Mouse (Mus musculus) MEL (cell line): Measurements from ENCODE around the gene 2300009A05Rik. TPM values are rescaled to one million over a fixed set of nuclear protein-coding genes. Genes with fewer than 3 reads are reported as not detected.

ENCODE experiments used
- DNase-seq: peaks from one replicate; pipeline ENCODE4 v3.0.0; 2011; ENCODE audit warnings: low read depth, low spot score
- H3K27ac ChIP-seq: 2 replicates; pipeline ENCODE4 v1.5.1; 2012; ENCODE audit warnings: low read depth, mild to moderate bottlenecking, control low read depth, low read length, moderate library complexity; ENCODE audit not compliant: control insufficient read depth
- H3K27me3 ChIP-seq, 2 experiments: fragments of 150-350 bp in 1 of 2; sonication (generic) in 1 of 2; 2 replicates each; pipeline ENCODE4 v1.6.1; 2012; ENCODE audit warnings: low read length in 2 of 2, mild to moderate bottlenecking in 2 of 2, improper control_type of control experiment in 1 of 2, moderate library complexity in 1 of 2; ENCODE audit not compliant: insufficient read depth in 2 of 2, control insufficient read depth in 1 of 2
- H3K36me3 ChIP-seq, 2 experiments: 2 replicates each; pipeline ENCODE4 v1.6.1; 2012 to 2014; ENCODE audit warnings: low read length in 2 of 2, improper control_type of control experiment in 1 of 2, inconsistent platforms in 1 of 2, mild to moderate bottlenecking in 1 of 2; ENCODE audit not compliant: insufficient read depth in 2 of 2, control insufficient read depth in 1 of 2
- H3K4me1 ChIP-seq, 2 experiments: fragments of 150-350 bp in 1 of 2; sonication (generic) in 1 of 2; 2 replicates each; pipeline ENCODE4 v1.6.1; 2012; ENCODE audit warnings: low read length in 2 of 2, improper control_type of control experiment in 1 of 2, mild to moderate bottlenecking in 1 of 2; ENCODE audit not compliant: insufficient read depth in 2 of 2, control insufficient read depth in 1 of 2
- H3K4me3 ChIP-seq, 2 experiments: fragments of 150-350 bp in 1 of 2; sonication (generic) in 1 of 2; 2 replicates each; pipeline ENCODE4 v1.5.1; 2012; ENCODE audit warnings: low read depth in 2 of 2, low read length in 2 of 2, mild to moderate bottlenecking in 2 of 2, moderate library complexity in 2 of 2, control low read depth in 1 of 2, improper control_type of control experiment in 1 of 2; ENCODE audit not compliant: control insufficient read depth in 1 of 2, insufficient read depth in 1 of 2
- H3K79me2 ChIP-seq: 2 replicates; pipeline ENCODE4 v1.6.1; 2012; ENCODE audit warnings: mild to moderate bottlenecking, low read length, moderate library complexity; ENCODE audit not compliant: control insufficient read depth, poor library complexity, insufficient read depth
- H3K9ac ChIP-seq: 2 replicates; pipeline ENCODE4 v1.6.1; 2012; ENCODE audit warnings: low read depth, mild to moderate bottlenecking, control low read depth, low read length, moderate library complexity; ENCODE audit not compliant: control insufficient read depth, poor library complexity, severe bottlenecking
- H3K9me3 ChIP-seq: fragments of 150-350 bp; sonication (generic); replicated peaks from 2 replicates; pipeline ENCODE4 v1.6.1; 2012; ENCODE audit warnings: mild to moderate bottlenecking, low read length, improper control_type of control experiment, moderate library complexity; ENCODE audit not compliant: insufficient read depth
- BHLHE40 ChIP-seq: IDR thresholded peaks from 2 replicates; pipeline ENCODE4 v1.6.1; 2012; ENCODE audit warnings: low read depth, mild to moderate bottlenecking, inconsistent platforms, low read length, improper control_type of control experiment, borderline replicate concordance
- CHD2 ChIP-seq: IDR thresholded peaks from 2 replicates; pipeline ENCODE4 v1.6.1; 2011; ENCODE audit warnings: low read length, improper control_type of control experiment
- CTCF ChIP-seq, 3 experiments: IDR thresholded peaks in 2 of 3; conservative IDR thresholded peaks in 1 of 3; 2 replicates each; pipeline ENCODE4 v1.5.1; 2011 to 2012; ENCODE audit warnings: low read length in 3 of 3, low read depth in 2 of 3, mild to moderate bottlenecking in 2 of 3, improper control_type of control experiment in 1 of 3, inconsistent platforms in 1 of 3, mixed read lengths in 1 of 3, moderate library complexity in 1 of 3; ENCODE audit not compliant: control insufficient read depth in 1 of 3, insufficient read depth in 1 of 3, poor library complexity in 1 of 3, severe bottlenecking in 1 of 3
- ELF1 ChIP-seq: IDR thresholded peaks from 2 replicates; pipeline ENCODE4 v1.6.1; 2014; ENCODE audit warnings: low read depth, mild to moderate bottlenecking, inconsistent platforms, low read length, improper control_type of control experiment, moderate library complexity
- EP300 ChIP-seq, 2 experiments: IDR thresholded peaks; 2 replicates each; pipeline ENCODE4 v1.6.1; 2011; ENCODE audit warnings: improper control_type of control experiment in 2 of 2, low read length in 2 of 2, low read depth in 1 of 2, mild to moderate bottlenecking in 1 of 2
- GABPA ChIP-seq: IDR thresholded peaks from 2 replicates; pipeline ENCODE4 v1.6.1; 2012; ENCODE audit warnings: low read depth, mild to moderate bottlenecking, inconsistent platforms, low read length, improper control_type of control experiment, moderate library complexity
- GATA1 ChIP-seq: IDR thresholded peaks from 2 replicates; pipeline ENCODE4 v1.6.1; 2011; ENCODE audit warnings: low read depth, low read length, improper control_type of control experiment
- JUND ChIP-seq: IDR thresholded peaks from 2 replicates; pipeline ENCODE4 v1.6.1; 2011; ENCODE audit warnings: low read depth, mild to moderate bottlenecking, improper control_type of control experiment, low read length
- MAFK ChIP-seq: IDR thresholded peaks from 2 replicates; pipeline ENCODE4 v1.6.1; 2011; ENCODE audit warnings: low read depth, mild to moderate bottlenecking, low read length, improper control_type of control experiment, borderline replicate concordance
- MAX ChIP-seq: IDR thresholded peaks from 2 replicates; pipeline ENCODE4 v1.6.1; 2011; ENCODE audit warnings: low read length, improper control_type of control experiment
- MAZ ChIP-seq: IDR thresholded peaks from 2 replicates; pipeline ENCODE4 v1.6.1; 2012; ENCODE audit warnings: low read depth, mild to moderate bottlenecking, inconsistent platforms, low read length, improper control_type of control experiment
- MXI1 ChIP-seq: IDR thresholded peaks from 2 replicates; pipeline ENCODE4 v1.6.1; 2011; ENCODE audit warnings: mild to moderate bottlenecking, low read depth, low read length, improper control_type of control experiment
- MYB ChIP-seq: IDR thresholded peaks from 2 replicates; pipeline ENCODE4 v1.6.1; 2011; ENCODE audit warnings: mild to moderate bottlenecking, low read depth, low read length, improper control_type of control experiment
- NELFE ChIP-seq: IDR thresholded peaks from 2 replicates; pipeline ENCODE4 v1.6.1; 2011; ENCODE audit warnings: low read depth, low read length, improper control_type of control experiment
- POLR2A ChIP-seq, 2 experiments: IDR thresholded peaks; 2 replicates each; pipeline ENCODE4 v1.6.1; 2011 to 2012; ENCODE audit warnings: low read length in 2 of 2, mild to moderate bottlenecking in 2 of 2, control low read depth in 1 of 2, improper control_type of control experiment in 1 of 2, low read depth in 1 of 2, moderate library complexity in 1 of 2; ENCODE audit not compliant: control insufficient read depth in 1 of 2, insufficient read depth in 1 of 2, poor library complexity in 1 of 2
- POLR2AphosphoS5 ChIP-seq: IDR thresholded peaks from 2 replicates; pipeline ENCODE4 v1.6.1; 2012; ENCODE audit warnings: low read depth, borderline replicate concordance, mild to moderate bottlenecking, inconsistent platforms, low read length, moderate library complexity, mixed read lengths
- SIN3A ChIP-seq: IDR thresholded peaks from 2 replicates; pipeline ENCODE4 v1.6.1; 2012; ENCODE audit warnings: low read length, improper control_type of control experiment, inconsistent platforms
- SMC3 ChIP-seq: IDR thresholded peaks from 2 replicates; pipeline ENCODE4 v1.6.1; 2011; ENCODE audit warnings: low read depth, low read length, improper control_type of control experiment
- TAL1 ChIP-seq: IDR thresholded peaks from 2 replicates; pipeline ENCODE4 v1.6.1; 2012; ENCODE audit warnings: mild to moderate bottlenecking, inconsistent platforms, low read length, moderate library complexity, mixed read lengths
- TCF12 ChIP-seq: IDR thresholded peaks from 2 replicates; pipeline ENCODE4 v1.6.1; 2014; ENCODE audit warnings: low read depth, mild to moderate bottlenecking, inconsistent platforms, low read length, improper control_type of control experiment, moderate library complexity
- USF2 ChIP-seq, 2 experiments: IDR thresholded peaks; 2 replicates each; pipeline ENCODE4 v1.6.1; 2011 to 2012; ENCODE audit warnings: improper control_type of control experiment in 2 of 2, low read length in 2 of 2, borderline replicate concordance in 1 of 2, inconsistent platforms in 1 of 2, low read depth in 1 of 2, mild to moderate bottlenecking in 1 of 2; ENCODE audit not compliant: insufficient read depth in 1 of 2
- ZC3H11A ChIP-seq: IDR thresholded peaks from 2 replicates; pipeline ENCODE4 v1.6.1; 2012; ENCODE audit warnings: low read depth, mild to moderate bottlenecking, inconsistent platforms, low read length, improper control_type of control experiment
- ZKSCAN1 ChIP-seq: IDR thresholded peaks from 2 replicates; pipeline ENCODE4 v1.6.1; 2012; ENCODE audit warnings: low read depth, mild to moderate bottlenecking, inconsistent platforms, low read length, improper control_type of control experiment, moderate library complexity
- polyA plus RNA-seq, 2 experiments: library from polyadenylated mRNA; stranded (reverse) in 1 of 2; unstranded in 1 of 2; fragments of >175 nt in 1 of 2; fragments of >200 nt in 1 of 2; gene quantifications; 2 replicates each; pipeline versions ENCODE4 v1.2.1 to v1.2.4; 2012; ENCODE audit warnings: low replicate concordance in 2 of 2, low read depth in 1 of 2; ENCODE audit not compliant: insufficient read length in 2 of 2, insufficient read depth in 1 of 2, missing spikeins in 1 of 2
- total RNA-seq: library from RNA; depleted of rRNA; stranded (reverse); fragments of 300-350 nt; gene quantifications from 2 replicates; pipeline ENCODE4 v1.2.3, GENCODE M21; 2012

The 2300009A05Rik gene
- total and polyA plus RNA-seq, 3 experiments, result 25.5 to 30.6 TPM; not detected in 1

GRCm38 (mm10) chr9:63359016-63359415, 40.0 kb downstream of the 2300009A05Rik start:
- no peak for TF ChIP-seq BHLHE40
- no peak for TF ChIP-seq MAX
- TF ChIP-seq ZKSCAN1, result no peak
- no peak for TF ChIP-seq POLR2AphosphoS5
- no peak for TF ChIP-seq ZC3H11A
- TF ChIP-seq SIN3A, result no peak
- TF ChIP-seq GABPA, result no peak
- TF ChIP-seq CHD2, result no peak
- no peak for TF ChIP-seq MXI1
- TF ChIP-seq MAFK, result no peak
- no peak for TF ChIP-seq EP300 (IDR thresholded peaks at IDR 0.05; ENCODE audit: low read depth in 1 of 2, low read length in 2 of 2)
- TF ChIP-seq MAZ, result no peak
- TF ChIP-seq ELF1, result no peak
- TF ChIP-seq POLR2A (IDR thresholded peaks at IDR 0.05; ENCODE audit: control insufficient read depth in 1 of 2, insufficient read depth in 1 of 2, low read depth in 1 of 2, low read length in 2 of 2, poor library complexity in 1 of 2), result no peak
- no peak for TF ChIP-seq CTCF (IDR thresholded peaks at IDR 0.05 in 2 of 3, conservative IDR thresholded peaks at IDR 0.05 in 1 of 3; ENCODE audit: control insufficient read depth in 1 of 3, insufficient read depth in 1 of 3, low read depth in 2 of 3, low read length in 3 of 3, poor library complexity in 1 of 3, severe bottlenecking in 1 of 3)
- no peak for TF ChIP-seq JUND
- no peak for TF ChIP-seq USF2 (IDR thresholded peaks at IDR 0.05; ENCODE audit: borderline replicate concordance in 1 of 2, insufficient read depth in 1 of 2, low read depth in 1 of 2, low read length in 2 of 2)
- no peak for TF ChIP-seq SMC3
- TF ChIP-seq TAL1, result no peak

GRCm38 (mm10) chr9:63356721-63357120, 42.3 kb downstream of the 2300009A05Rik start:
- TF ChIP-seq POLR2A (IDR thresholded peaks at IDR 0.05; ENCODE audit: control insufficient read depth in 1 of 2, insufficient read depth in 1 of 2, low read depth in 1 of 2, low read length in 2 of 2, poor library complexity in 1 of 2) (no peak), NELFE (no peak), TCF12 (no peak), MYB (no peak), GATA1 (no peak), SIN3A (no peak), MAZ (no peak)
- no peaks in the 10 kb centered on the region for H3K4me1 ChIP-seq
- no peak overlapping the region for H3K9ac ChIP-seq
- no peak overlapping the region for H3K4me3 ChIP-seq
- H3K79me2 ChIP-seq, result no peaks in the 10 kb centered on the region
- H3K27ac ChIP-seq, result no peak overlapping the region
- no peaks in the 10 kb centered on the region for H3K27me3 ChIP-seq
- no peaks in the 10 kb centered on the region for H3K9me3 ChIP-seq
- DNase-seq, result no peak
- no peaks in the 10 kb centered on the region; a peak in 1 of 4 replicates for H3K36me3 ChIP-seq

More at GRCm38 (mm10) chr9:63359016-63359415, 40.0 kb downstream of the 2300009A05Rik start:
- Histone ChIP-seq H3K79me2 (no peaks in the 10 kb centered on the region), H3K4me1 (no peaks in the 10 kb centered on the region), H3K4me3 (no peak overlapping the region), H3K9me3 (no peaks in the 10 kb centered on the region), H3K27ac (no peak overlapping the region), H3K9ac (no peak overlapping the region), H3K27me3 (no peaks in the 10 kb centered on the region), H3K36me3 (no peaks in the 10 kb centered on the region; a peak in 2 of 4 replicates)
- no peak for DNase-seq
